Mouse (Mus musculus) splenic B cell, adult 2 months (primary cell): ENCODE data around the gene Dip2b.
A peak's percentile ranks its signal among the peaks of the same experiment; 100 is the strongest.

Experiments
- DNase-seq: peaks from one replicate; pipeline ENCODE4 v3.0.0-alpha.2; 2011; ENCODE audit warnings: low read depth, low spot score
- H3K27me3 ChIP-seq: 2 replicates; pipeline ENCODE4 v1.6.1; 2012; ENCODE audit warnings: mild to moderate bottlenecking, low read length, moderate library complexity, mixed read lengths; ENCODE audit not compliant: control insufficient read depth, poor library complexity, insufficient read depth, severe bottlenecking
- H3K36me3 ChIP-seq: 2 replicates; pipeline ENCODE4 v1.6.1; 2012; ENCODE audit warnings: mild to moderate bottlenecking, low read length, moderate library complexity, mixed read lengths; ENCODE audit not compliant: control insufficient read depth, poor library complexity, insufficient read depth, severe bottlenecking

The Dip2b gene

DNA sequence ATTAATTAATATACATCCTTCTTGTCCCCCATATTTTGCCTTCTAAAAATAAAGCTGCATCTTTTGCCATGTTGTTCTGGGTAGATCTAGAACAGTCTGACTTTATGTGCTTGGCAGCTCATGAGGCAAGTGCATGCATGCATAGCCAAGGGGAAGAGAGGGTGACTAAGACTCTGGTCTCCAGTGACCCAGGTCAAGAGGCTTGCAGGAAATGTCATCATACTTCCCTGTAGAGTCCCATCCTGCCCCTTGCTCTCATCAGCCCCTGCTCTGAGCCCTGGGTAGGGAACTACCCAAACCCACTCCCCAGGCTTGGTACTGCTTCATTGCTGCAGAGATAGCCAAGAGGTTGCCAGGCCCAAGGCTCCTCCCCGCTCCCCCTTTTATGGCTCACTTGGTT, 166.1 kb downstream of the Dip2b start:
- Histone ChIP-seq H3K27me3 (no peaks in the 10 kb centered on the region), H3K36me3 (peaks cover 6% of the 10 kb centered on the region)
- peak; percentile 31 for DNase-seq

GRCm38 (mm10) chr15:100210013-100210412, 171.5 kb downstream of the Dip2b start:
- no peak for DNase-seq
- peaks cover 8% of the 10 kb centered on the region for H3K36me3 ChIP-seq
- H3K27me3 ChIP-seq: no peaks in the 10 kb centered on the region

- Histone ChIP-seq H3K27me3 (no peaks in the 10 kb centered on the region), H3K36me3 (peaks cover 9% of the 10 kb centered on the region)
- no peak for DNase-seq
Observed at GRCm38 (mm10) chr15:100213339-100213738, 174.9 kb downstream of the Dip2b start.

DNA sequence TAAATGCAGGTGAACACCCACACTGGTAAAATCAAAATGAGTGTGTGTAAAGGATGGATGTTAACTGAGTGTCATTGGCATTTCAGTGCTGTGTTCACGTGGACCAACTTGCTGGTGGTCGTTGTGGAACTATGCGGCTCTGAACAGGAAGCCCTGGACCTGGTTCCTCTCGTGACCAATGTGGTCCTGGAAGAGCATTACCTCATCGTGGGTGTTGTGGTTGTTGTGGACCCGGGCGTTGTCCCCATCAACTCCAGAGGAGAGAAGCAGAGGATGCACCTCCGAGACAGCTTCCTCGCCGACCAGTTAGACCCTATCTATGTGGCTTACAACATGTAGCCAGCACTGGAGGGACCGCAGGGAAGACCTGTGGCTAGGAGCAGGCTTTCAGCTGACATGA, 176.6 kb downstream of the Dip2b start:
- Histone ChIP-seq H3K27me3 (no peaks in the 10 kb centered on the region), H3K36me3 (peaks cover 9% of the 10 kb centered on the region)
- no peak for DNase-seq

GRCm38 (mm10) chr15:100216173-100216572, 177.7 kb downstream of the Dip2b start:
- peaks cover 7% of the 10 kb centered on the region for H3K36me3 ChIP-seq
- DNase-seq: no peak

GRCm38 (mm10) chr15:100218018-100218417, 179.6 kb downstream of the Dip2b start:
- DNase-seq: no peak
- H3K27me3 ChIP-seq: no peaks in the 10 kb centered on the region
- peaks cover 7% of the 10 kb centered on the region for H3K36me3 ChIP-seq

More at GRCm38 (mm10) chr15:100216173-100216572, 177.7 kb downstream of the Dip2b start:
- H3K27me3 ChIP-seq: no peaks in the 10 kb centered on the region

DNA sequence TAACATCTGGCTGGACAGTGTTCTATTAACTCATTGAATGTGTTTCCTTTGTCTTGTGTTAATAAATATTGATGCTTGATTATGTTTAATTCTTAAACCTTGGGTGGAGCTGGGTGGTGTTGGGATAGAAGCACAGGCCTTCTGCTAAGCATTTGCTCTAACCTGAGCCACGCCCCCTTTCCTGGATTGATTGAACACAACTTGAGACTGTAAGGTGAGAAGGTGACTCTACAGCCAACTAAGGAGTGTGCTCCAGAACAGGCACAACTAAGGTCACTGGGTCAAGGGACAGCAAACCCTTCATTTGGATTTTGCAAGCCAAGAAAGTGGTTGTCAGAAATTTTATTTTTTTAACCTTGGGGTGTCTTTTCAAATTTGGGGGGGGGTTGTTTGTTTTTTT, 180.9 kb downstream of the Dip2b start:
- Histone ChIP-seq H3K36me3 (peaks cover 7% of the 10 kb centered on the region), H3K27me3 (no peaks in the 10 kb centered on the region)
- no peak for DNase-seq

GRCm38 (mm10) chr15:100220916-100221315, 182.5 kb downstream of the Dip2b start:
- no peak for DNase-seq
- H3K27me3 ChIP-seq: no peaks in the 10 kb centered on the region
- 0 out of 2 replicates have a peak, but pooled peaks cover 4% of the 10 kb centered on the region for H3K36me3 ChIP-seq

GRCm38 (mm10) chr15:100225381-100225780, 186.9 kb downstream of the Dip2b start:
- no peaks in the 10 kb centered on the region for H3K36me3 ChIP-seq
- no peak for DNase-seq
- H3K27me3 ChIP-seq: no peaks in the 10 kb centered on the region

GRCm38 (mm10) chr15:100225891-100226290, 187.4 kb downstream of the Dip2b start:
- no peaks in the 10 kb centered on the region for H3K36me3 ChIP-seq
- DNase-seq: no peak
- no peaks in the 10 kb centered on the region for H3K27me3 ChIP-seq

- no peak for DNase-seq
- no peaks in the 10 kb centered on the region for H3K36me3 ChIP-seq
- no peaks in the 10 kb centered on the region for H3K27me3 ChIP-seq
Observed at GRCm38 (mm10) chr15:100227031-100227662, 188.7 kb downstream of the Dip2b start.

DNA sequence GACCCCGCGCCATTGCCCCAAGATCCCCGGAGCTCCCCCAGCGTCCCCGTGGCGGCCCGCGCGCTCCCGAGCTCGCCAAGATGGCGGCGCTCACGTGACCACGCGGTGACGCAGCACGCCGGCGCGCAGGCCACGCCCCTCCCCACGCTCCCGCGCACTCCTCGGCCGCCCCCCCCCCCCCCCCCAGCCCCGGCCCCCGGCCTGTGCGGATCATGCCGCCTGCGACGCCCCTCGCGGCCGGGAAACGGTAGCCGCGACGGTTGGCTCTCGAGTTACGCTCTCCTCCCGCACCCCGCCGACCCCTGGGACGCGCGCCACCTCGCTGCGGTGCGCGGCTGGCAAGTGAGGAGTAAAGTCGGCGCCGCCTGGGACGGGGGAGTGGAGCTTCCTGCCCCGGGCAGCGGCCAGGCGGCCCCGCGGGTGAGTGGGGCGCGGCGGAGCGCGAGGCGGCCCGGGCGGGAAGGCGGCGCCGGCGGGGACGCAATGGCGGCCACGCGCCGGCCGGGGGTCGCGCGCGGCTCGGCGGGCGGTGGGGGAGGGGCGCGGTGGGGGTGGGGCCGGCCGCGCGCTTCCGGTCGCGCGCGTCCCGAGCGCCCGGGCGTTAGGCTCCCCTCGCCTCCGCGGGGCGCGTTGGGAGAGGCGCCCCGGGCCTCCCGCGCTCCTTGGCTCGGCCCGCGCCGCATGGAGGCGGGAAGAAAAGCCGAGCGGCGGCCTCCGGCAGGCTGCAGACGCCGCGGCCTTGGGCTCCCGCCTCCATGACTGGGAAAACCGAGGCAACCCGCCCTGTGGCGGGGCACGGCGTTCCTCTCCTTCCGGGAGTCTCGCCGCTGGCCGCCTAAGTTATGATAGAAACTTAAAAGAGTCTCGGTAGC, 189.4 kb downstream of the Dip2b start, which contains the start of gene Atf1:
Gene Atf1, plus strand, starts transcription at position 157 of the 872 bp plus-strand sequence.
- Histone ChIP-seq H3K36me3 (no peaks in the 10 kb centered on the region), H3K27me3 (no peaks in the 10 kb centered on the region)
- DNase-seq: peak; percentile 95

GRCm38 (mm10) chr15:100228535-100229336, 190.3 kb downstream of the Dip2b start:
- Histone ChIP-seq H3K27me3 (no peaks in the 10 kb centered on the region), H3K36me3 (no peaks in the 10 kb centered on the region)
- DNase-seq: peak; percentile 42

- DNase-seq: peak; percentile 16
- H3K27me3 ChIP-seq: no peaks in the 10 kb centered on the region
Observed at GRCm38 (mm10) chr15:100230655-100231054, 192.2 kb downstream of the Dip2b start.

More at GRCm38 (mm10) chr15:100230655-100231054, 192.2 kb downstream of the Dip2b start:
- H3K36me3 ChIP-seq: no peaks in the 10 kb centered on the region; the same call in 1 of the 2 replicates
